Mouse (Mus musculus): ENCODE data around the gene Slit3.

GRCm38 (mm10) chr11:35224025-35224424 lies 103.0 kb downstream of the Slit3 start:
- TF ChIP-seq POU5F1 (IDR thresholded peaks at IDR 0.05; ENCODE audit: borderline replicate concordance, low read length) = no peak
- no peak for TF ChIP-seq CTCF (conservative IDR thresholded peaks at IDR 0.05; ENCODE audit: low read length)
- TF ChIP-seq NANOG (IDR thresholded peaks at IDR 0.05; ENCODE audit: borderline replicate concordance, low read length) = no peak

All from E14TG2a.4 (cell line).